Mouse (Mus musculus) spleen, adult 2 months (tissue): ENCODE results near the gene Msrb1. TPM values are rescaled to one million over a fixed set of nuclear protein-coding genes. Genes with fewer than 3 reads are reported as not detected.
"Not testable (repeated sequence)": the region's sequence is repeated elsewhere in the genome, so short reads cannot be mapped to it uniquely, and the experiment has no call there.

Source experiments
- DNase-seq, 2 experiments: peaks; one replicate each; pipeline versions ENCODE4 v3.0.0 to v3.0.0-alpha.2; 2012 to 2021; ENCODE audit warnings: low spot score in 2 of 2, low read depth in 1 of 2
- H3K27ac ChIP-seq: fragments of 200-500 bp; 2 replicates; pipeline ENCODE4 v1.5.1; 2012; ENCODE audit warnings: low read length, inconsistent platforms; ENCODE audit not compliant: insufficient read depth
- H3K27me3 ChIP-seq: fragments of 200-500 bp; 2 replicates; pipeline ENCODE4 v1.6.1; 2012; ENCODE audit warnings: mild to moderate bottlenecking, moderate library complexity, low read length, inconsistent platforms; ENCODE audit not compliant: control insufficient read depth, insufficient read depth
- H3K36me3 ChIP-seq: fragments of 200-500 bp; 2 replicates; pipeline ENCODE4 v1.6.1; 2012; ENCODE audit warnings: mild to moderate bottlenecking, low read length, inconsistent platforms; ENCODE audit not compliant: control insufficient read depth, insufficient read depth
- H3K4me1 ChIP-seq: fragments of 200-500 bp; 2 replicates; pipeline ENCODE4 v1.6.1; 2011; ENCODE audit warnings: inconsistent platforms; ENCODE audit not compliant: control insufficient read depth, insufficient read depth, insufficient read length
- H3K4me3 ChIP-seq: fragments of 200-500 bp; 2 replicates; pipeline ENCODE4 v1.5.1; 2011; ENCODE audit warnings: mild to moderate bottlenecking, inconsistent platforms; ENCODE audit not compliant: insufficient read depth, insufficient read length; ENCODE audit errors: extremely low read depth
- CTCF ChIP-seq: fragments of 200-500 bp; IDR thresholded peaks from 2 replicates; pipeline ENCODE4 v1.5.1; 2011; ENCODE audit warnings: mild to moderate bottlenecking, inconsistent platforms; ENCODE audit not compliant: insufficient read depth, insufficient read length, insufficient replicate concordance; ENCODE audit errors: extremely low read depth
- POLR2A ChIP-seq: fragments of 200-500 bp; IDR thresholded peaks from 2 replicates; pipeline ENCODE4 v1.6.1; 2011; ENCODE audit warnings: low read depth, low read length, inconsistent platforms
- WGBS: fragments of 180-500 bp; shearing (Covaris S2); methylation state at CpG from one replicate; pipeline ENCODE4 v1.1.7; 2018; 5-methylcytosine and 5-hydroxymethylcytosine counted together
- polyA plus RNA-seq: library from polyadenylated mRNA; depleted of rRNA; stranded (reverse); fragments of >200 nt; gene quantifications from 2 replicates; pipeline ENCODE4 v1.2.3, GENCODE M21; 2012

The Msrb1 gene
- polyA plus RNA-seq, 1 experiment: 66.9 TPM

DNA sequence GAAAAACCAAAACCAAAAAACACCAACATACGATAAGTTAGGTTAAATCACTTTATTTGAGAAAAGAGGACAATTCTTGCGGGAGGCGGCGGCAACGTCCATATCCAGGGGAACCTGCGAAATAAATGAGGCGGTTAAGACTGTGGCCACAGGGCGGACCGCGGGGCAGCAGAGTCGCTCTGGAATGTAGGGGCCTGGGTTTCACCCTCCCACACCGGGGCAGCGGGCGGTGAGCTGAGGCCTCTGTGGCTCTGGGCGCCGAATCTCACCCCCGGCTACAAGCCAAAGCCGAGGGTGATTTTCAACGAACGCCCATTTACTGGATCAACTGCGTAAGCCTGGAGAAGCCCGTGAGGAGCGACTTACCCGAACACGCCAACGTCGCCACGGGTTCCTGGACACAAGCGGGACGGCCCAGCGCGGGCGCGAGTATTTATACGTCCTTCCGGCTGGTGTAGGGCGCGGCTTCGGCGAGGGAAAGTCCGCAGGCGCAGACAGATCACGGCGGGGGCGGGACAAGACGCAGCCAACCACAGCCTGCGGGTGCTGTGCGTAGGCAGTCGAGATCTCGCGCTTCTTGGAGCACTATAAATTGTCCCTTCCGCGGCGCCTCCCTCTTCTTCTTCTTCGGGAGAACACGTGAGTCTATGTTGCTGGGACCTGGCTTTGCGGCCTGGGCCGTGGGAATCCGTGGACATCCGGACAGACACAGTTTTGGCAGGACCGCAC is 16.8 kb upstream of the Msrb1 start:
- under 1% methylated on average over 61 of the region's 61 CpGs for WGBS
- H3K36me3 ChIP-seq: peaks cover 14% of the 10 kb centered on the region

DNA sequence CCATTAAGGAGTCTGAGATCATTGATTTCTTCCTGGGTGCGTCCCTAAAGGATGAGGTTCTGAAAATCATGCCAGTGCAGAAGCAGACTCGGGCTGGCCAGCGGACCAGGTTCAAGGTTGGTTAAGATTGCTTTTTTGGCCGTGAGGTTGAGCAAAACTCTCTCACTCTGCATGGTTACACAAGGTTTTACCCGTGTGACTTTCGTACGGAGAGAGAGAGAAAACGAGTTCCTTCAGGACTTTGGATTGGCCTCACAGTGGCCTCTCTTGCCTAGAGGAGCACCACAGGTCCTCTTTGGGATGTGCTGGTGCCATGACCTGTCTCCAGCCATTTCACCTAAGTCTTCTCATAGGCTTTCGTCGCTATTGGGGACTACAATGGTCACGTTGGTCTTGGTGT is 15.8 kb upstream of the Msrb1 start:
- H3K27me3 ChIP-seq, H3K27ac ChIP-seq: not testable (repeated sequence)

More for the DNA sequence above, 16.8 kb upstream of the Msrb1 start:
- peak overlapping the region; percentile 79 for H3K4me3 ChIP-seq
- no peak for TF ChIP-seq CTCF
- TF ChIP-seq POLR2A: peak; percentile 86
- H3K27me3 ChIP-seq: no peaks in the 10 kb centered on the region
- peaks cover 7% of the 10 kb centered on the region; the same call in 1 of the 2 replicates for H3K4me1 ChIP-seq
- peak overlapping the region; percentile 76 for H3K27ac ChIP-seq
- peak; percentile 96 to 97 for DNase-seq

DNA sequence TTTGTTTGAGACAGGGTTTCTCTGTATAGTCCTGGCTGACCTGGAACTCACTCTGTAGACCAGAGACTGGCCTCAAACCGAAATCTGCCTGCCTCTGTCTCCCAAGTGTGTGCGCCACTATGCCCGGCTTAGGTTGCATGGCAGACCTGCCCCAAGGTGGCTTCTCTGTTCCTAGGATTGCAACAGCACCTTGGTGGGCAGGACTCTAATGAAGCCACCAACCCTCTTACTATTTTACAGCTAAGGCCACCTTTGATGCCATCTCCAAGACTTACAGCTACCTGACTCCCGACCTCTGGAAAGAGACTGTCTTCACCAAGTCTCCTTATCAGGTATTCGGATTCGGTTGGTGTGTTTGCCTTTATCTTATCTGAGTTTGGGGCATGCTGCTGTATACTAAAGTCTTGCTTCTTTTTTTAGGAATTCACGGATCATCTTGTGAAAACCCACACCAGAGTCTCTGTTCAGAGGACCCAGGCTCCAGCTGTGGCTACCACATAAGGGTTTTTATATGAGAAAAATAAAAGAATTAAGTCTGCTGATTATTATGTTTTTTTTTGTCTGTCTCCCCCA is 15.0 kb upstream of the Msrb1 start:
- H3K27me3 ChIP-seq, H3K27ac ChIP-seq, H3K4me3 ChIP-seq, H3K4me1 ChIP-seq, DNase-seq: not testable (repeated sequence)
- H3K36me3 ChIP-seq: peaks cover 12% of the 10 kb centered on the region
- WGBS: 60% methylated on average over 7 of the region's 7 CpGs

More for the DNA sequence above, 15.8 kb upstream of the Msrb1 start:
- DNase-seq, H3K4me1 ChIP-seq: not testable (repeated sequence)
- Histone ChIP-seq H3K4me3 (peak overlapping the region; percentile 66), H3K36me3 (peaks cover 14% of the 10 kb centered on the region)
- 2% methylated on average over 11 of the region's 11 CpGs for WGBS

DNA sequence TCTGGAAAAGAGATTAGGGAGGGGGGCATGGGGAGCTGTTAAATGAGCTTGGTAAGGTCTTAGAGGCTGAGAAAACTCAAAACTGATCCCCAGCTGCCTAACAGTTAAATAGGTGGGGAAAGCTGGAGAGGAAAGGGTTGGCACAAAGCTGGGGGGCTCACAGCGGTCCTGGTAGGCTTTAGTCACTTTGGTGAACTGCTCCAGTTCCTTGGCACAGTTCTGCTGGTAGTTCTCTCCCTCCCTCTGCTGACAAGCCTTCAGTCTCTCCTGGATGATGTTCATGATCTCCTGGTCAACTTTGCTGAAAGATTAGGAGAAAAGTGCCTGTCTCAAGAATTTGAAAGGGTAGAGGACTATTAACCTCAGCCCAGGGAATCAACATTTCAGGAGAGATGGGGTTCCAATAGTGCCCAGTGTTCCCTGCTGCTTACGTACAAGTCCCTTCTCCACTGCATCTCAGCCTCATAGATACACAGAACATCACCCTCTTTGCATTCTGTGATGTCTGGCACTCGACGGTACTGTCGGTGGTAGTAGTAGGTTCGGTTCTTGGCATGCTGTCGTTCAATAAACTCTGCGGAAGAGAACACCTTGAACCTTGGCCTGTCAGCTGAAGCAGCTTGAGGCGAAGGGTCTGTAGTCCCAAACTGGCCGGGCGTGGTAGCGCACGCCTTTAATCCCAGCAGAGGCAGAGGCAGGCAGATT is 14.1 kb upstream of the Msrb1 start:
- H3K4me3 ChIP-seq: no peak overlapping the region
- WGBS: 57% methylated on average over 13 of the region's 13 CpGs
- H3K4me1 ChIP-seq: peaks cover 7% of the 10 kb centered on the region
- no peaks in the 10 kb centered on the region for H3K27me3 ChIP-seq
- H3K27ac ChIP-seq: no peak overlapping the region
- DNase-seq: no peak
- H3K36me3 ChIP-seq: peaks cover 12% of the 10 kb centered on the region
- no peak for TF ChIP-seq CTCF
- no peak for TF ChIP-seq POLR2A

DNA sequence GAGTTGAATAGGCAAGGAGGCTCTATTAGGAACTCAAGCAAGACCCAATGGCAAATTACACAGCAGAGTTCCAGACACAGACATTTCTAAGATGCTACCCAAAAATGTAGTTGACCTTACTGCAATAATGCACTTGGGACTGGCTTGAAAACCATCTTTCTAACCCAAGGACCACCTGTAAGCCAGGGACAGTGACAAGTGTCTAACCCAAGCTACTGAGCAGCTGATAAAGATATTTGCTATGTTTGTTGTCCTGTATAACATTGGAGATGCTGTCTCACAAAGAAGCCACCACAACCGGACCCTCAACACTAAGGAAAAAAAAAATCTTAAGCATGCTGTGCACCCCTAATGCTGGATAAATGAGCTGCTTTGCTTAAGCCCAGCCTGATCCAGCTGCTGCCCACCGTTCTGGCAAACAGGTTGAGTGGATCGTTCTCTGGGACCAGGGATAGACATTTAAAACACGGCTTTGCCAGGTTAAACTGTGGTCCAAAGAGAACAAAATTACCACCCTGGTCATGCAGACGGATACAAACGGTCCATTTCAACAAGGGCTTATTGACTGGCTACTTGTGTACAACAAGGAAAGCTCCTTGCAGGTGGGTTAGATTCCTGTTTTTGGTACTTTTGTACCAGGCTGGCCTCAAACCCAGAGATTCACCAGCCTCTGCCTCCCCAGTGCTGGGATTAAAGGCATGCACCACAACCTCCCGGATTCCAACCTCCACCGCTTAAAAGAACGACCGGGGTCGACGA is 13.1 kb upstream of the Msrb1 start:
- no peak for DNase-seq
- TF ChIP-seq POLR2A (no peak), CTCF (no peak)
- Histone ChIP-seq H3K27me3 (no peaks in the 10 kb centered on the region), H3K4me1 (peaks cover 7% of the 10 kb centered on the region), H3K4me3 (peak overlapping the region; percentile 98), H3K27ac (peak overlapping the region; percentile 89; the same call in 1 of the 2 replicates), H3K36me3 (peaks cover 12% of the 10 kb centered on the region)
- 3% methylated on average over 12 of the region's 12 CpGs for WGBS

DNA sequence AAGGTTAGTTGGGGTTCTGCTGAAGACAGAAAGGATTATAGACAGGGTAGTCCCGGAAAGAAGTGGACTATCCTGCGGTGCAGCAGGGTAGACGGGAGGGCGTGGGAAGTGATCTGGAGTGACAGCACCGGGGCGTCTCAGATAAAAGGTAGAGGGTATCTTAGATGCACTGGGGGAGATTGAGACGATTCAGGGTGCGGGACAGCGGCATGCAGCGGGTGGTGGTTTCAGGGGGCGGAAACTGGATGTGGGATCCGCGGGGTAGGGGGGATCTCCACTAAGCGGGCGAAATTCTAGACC is 12.6 kb upstream of the Msrb1 start:
- peaks cover 12% of the 10 kb centered on the region for H3K36me3 ChIP-seq
- peak overlapping the region; percentile 89 for H3K27ac ChIP-seq

More for the DNA sequence above, 12.6 kb upstream of the Msrb1 start:
- no peak for DNase-seq
- peak overlapping the region; percentile 98 for H3K4me3 ChIP-seq
- WGBS: under 1% methylated on average over 15 of the region's 15 CpGs
- TF ChIP-seq CTCF (no peak), POLR2A (no peak)
- no peaks in the 10 kb centered on the region for H3K27me3 ChIP-seq
- peaks cover 7% of the 10 kb centered on the region for H3K4me1 ChIP-seq
